Mouse (Mus musculus) stomach, postnatal 0 days (tissue): ENCODE measurements around the gene Prkar1a. TPM values are rescaled to one million over a fixed set of nuclear protein-coding genes. Genes with fewer than 3 reads are reported as not detected.

Experiments
- ATAC-seq: fragments of 200-750 bp; cut with Nextera tagmentation; 2 replicates; pipeline ENCODE4 v1.8.0; 2017; ENCODE audit not compliant: low FRiP score, low TSS enrichment
- DNase-seq: peaks from one replicate; pipeline ENCODE4 v3.0.0-alpha.2; 2016; ENCODE audit warnings: low spot score
- H3K27ac ChIP-seq: fragments of 300-500 bp; sonication (generic); replicated peaks from 2 replicates; pipeline ENCODE4 v1.5.1; 2014; ENCODE audit warnings: mild to moderate bottlenecking, control low read depth
- H3K27me3 ChIP-seq: fragments of 300-500 bp; sonication (generic); 2 replicates; pipeline ENCODE4 v1.6.1; 2014; ENCODE audit warnings: low read length; ENCODE audit not compliant: control insufficient read depth, insufficient read depth
- H3K36me3 ChIP-seq: fragments of 300-500 bp; sonication (generic); 2 replicates; pipeline ENCODE4 v1.6.1; 2014; ENCODE audit warnings: low read length, mixed read lengths; ENCODE audit not compliant: control insufficient read depth, insufficient read depth
- H3K4me1 ChIP-seq: fragments of 300-500 bp; sonication (generic); replicated peaks from 2 replicates; pipeline ENCODE4 v1.6.1; 2014; ENCODE audit warnings: antibody characterized with exemption; ENCODE audit not compliant: control insufficient read depth, insufficient read depth
- H3K4me2 ChIP-seq: fragments of 300-500 bp; sonication (generic); replicated peaks from 2 replicates; pipeline ENCODE4 v1.6.1; 2014; ENCODE audit warnings: low read depth, mild to moderate bottlenecking, control low read depth, moderate library complexity
- H3K4me3 ChIP-seq: fragments of 300-500 bp; sonication (generic); 2 replicates; pipeline ENCODE4 v1.5.1; 2014; ENCODE audit warnings: low read depth, low read length, control low read depth
- H3K9ac ChIP-seq: fragments of 300-500 bp; sonication (generic); 2 replicates; pipeline ENCODE4 v1.6.1; 2014; ENCODE audit warnings: mild to moderate bottlenecking, low read length, control low read depth, mixed read lengths
- H3K9me3 ChIP-seq: fragments of 300-500 bp; sonication (generic); 2 replicates; pipeline ENCODE4 v1.6.1; 2016; ENCODE audit warnings: low read length; ENCODE audit not compliant: control insufficient read depth
- CTCF ChIP-seq: IDR thresholded peaks from 2 replicates; pipeline ENCODE4 v1.5.1; 2016; ENCODE audit warnings: antibody characterized with exemption, low read depth, mild to moderate bottlenecking, moderate library complexity
- EP300 ChIP-seq: optimal IDR thresholded peaks from 2 replicates; pipeline ENCODE3; 2016; ENCODE audit warnings: antibody characterized with exemption
- WGBS: fragments of 180-500 bp; shearing (Covaris S2); extraction: QIAGEN DNeasy Blood & Tissue Kit; methylation state at CpG from one replicate; pipeline ENCODE4 v1.1.7; 2014; 5-methylcytosine and 5-hydroxymethylcytosine counted together
- polyA plus RNA-seq: library from polyadenylated mRNA; unstranded; fragments of >200 nt; fragmentation: Nextera tagmentation; extraction: Ambion mirVana; gene quantifications from 2 replicates; pipeline ENCODE4 v1.2.1, GENCODE M21; 2015

Gene Prkar1a
- polyA plus RNA-seq, 1 experiment from 2014 or later: 177 TPM

- H3K27ac ChIP-seq: no peak overlapping the region
- no peaks in the 10 kb centered on the region for H3K9me3 ChIP-seq
- no peak for ATAC-seq
- WGBS: 59% methylated on average over 10 of the region's 10 CpGs
- H3K36me3 ChIP-seq: no peaks in the 10 kb centered on the region
- no peak overlapping the region for H3K4me3 ChIP-seq
- no peak overlapping the region for H3K9ac ChIP-seq
- H3K4me2 ChIP-seq: no peak overlapping the region
- TF ChIP-seq CTCF: no peak
- no peak for TF ChIP-seq EP300
- no peak for DNase-seq
- no peaks in the 10 kb centered on the region for H3K27me3 ChIP-seq
- H3K4me1 ChIP-seq: no peaks in the 10 kb centered on the region
These were observed 20.1 kb upstream of the Prkar1a start for GRCm38 (mm10) chr11:109629021-109629521.

GRCm38 (mm10) chr11:109634928-109635327 is 14.3 kb upstream of the Prkar1a start:
- ATAC-seq (no peak), DNase-seq (no peak)
- TF ChIP-seq CTCF (no peak), EP300 (no peak)
- no peak overlapping the region for H3K4me2 ChIP-seq
- H3K36me3 ChIP-seq: no peaks in the 10 kb centered on the region
- H3K4me3 ChIP-seq: no peak overlapping the region
- no peak overlapping the region for H3K27ac ChIP-seq
- no peaks in the 10 kb centered on the region for H3K9me3 ChIP-seq
- no peaks in the 10 kb centered on the region for H3K27me3 ChIP-seq
- WGBS: 53% methylated on average over 9 of the region's 9 CpGs
- H3K9ac ChIP-seq: no peak overlapping the region
- no peaks in the 10 kb centered on the region for H3K4me1 ChIP-seq

GRCm38 (mm10) chr11:109635871-109636395 is 13.3 kb upstream of the Prkar1a start:
- WGBS: 45% methylated on average over 6 of the region's 6 CpGs
- TF ChIP-seq EP300: no peak
- TF ChIP-seq CTCF: no peak
- H3K36me3 ChIP-seq: no peaks in the 10 kb centered on the region
- no peak overlapping the region for H3K4me2 ChIP-seq
- DNase-seq: no peak
- H3K9ac ChIP-seq: no peak overlapping the region
- 0 out of 2 replicates have a peak, but pooled peaks have one; percentile 32 for ATAC-seq
- no peaks in the 10 kb centered on the region for H3K9me3 ChIP-seq
- no peak overlapping the region for H3K27ac ChIP-seq
- no peak overlapping the region for H3K4me3 ChIP-seq
- H3K4me1 ChIP-seq: no peaks in the 10 kb centered on the region
- H3K27me3 ChIP-seq: no peaks in the 10 kb centered on the region

GRCm38 (mm10) chr11:109641498-109642222 is 7.5 kb upstream of the Prkar1a start:
- H3K4me3 ChIP-seq: no peak overlapping the region
- H3K9ac ChIP-seq: no peak overlapping the region
- no peaks in the 10 kb centered on the region for H3K4me1 ChIP-seq
- no peak overlapping the region for H3K4me2 ChIP-seq
- H3K27ac ChIP-seq: no peak overlapping the region
- ATAC-seq: 0 out of 2 replicates have a peak, but pooled peaks have one; percentile 29
- no peaks in the 10 kb centered on the region for H3K36me3 ChIP-seq
- no peaks in the 10 kb centered on the region for H3K9me3 ChIP-seq
- H3K27me3 ChIP-seq: no peaks in the 10 kb centered on the region
- DNase-seq: no peak
- WGBS: 66% methylated on average over 5 of the region's 5 CpGs
- TF ChIP-seq CTCF: no peak
- TF ChIP-seq EP300: no peak

GRCm38 (mm10) chr11:109648510-109648909 is 695 bp upstream of the Prkar1a start:
- Histone ChIP-seq H3K9me3 (no peaks in the 10 kb centered on the region), H3K4me3 (no peak overlapping the region), H3K36me3 (no peaks in the 10 kb centered on the region), H3K27me3 (no peaks in the 10 kb centered on the region), H3K9ac (no peak overlapping the region), H3K4me2 (no peak overlapping the region), H3K27ac (no peak overlapping the region), H3K4me1 (peaks cover 7% of the 10 kb centered on the region; the same call in 1 of the 2 replicates)
- TF ChIP-seq CTCF (no peak), EP300 (no peak)
- 41% methylated on average over 7 of the region's 7 CpGs for WGBS
- ATAC-seq (no peak), DNase-seq (no peak)
